Mouse (Mus musculus): ENCODE data around the gene Laptm5.

DNA sequence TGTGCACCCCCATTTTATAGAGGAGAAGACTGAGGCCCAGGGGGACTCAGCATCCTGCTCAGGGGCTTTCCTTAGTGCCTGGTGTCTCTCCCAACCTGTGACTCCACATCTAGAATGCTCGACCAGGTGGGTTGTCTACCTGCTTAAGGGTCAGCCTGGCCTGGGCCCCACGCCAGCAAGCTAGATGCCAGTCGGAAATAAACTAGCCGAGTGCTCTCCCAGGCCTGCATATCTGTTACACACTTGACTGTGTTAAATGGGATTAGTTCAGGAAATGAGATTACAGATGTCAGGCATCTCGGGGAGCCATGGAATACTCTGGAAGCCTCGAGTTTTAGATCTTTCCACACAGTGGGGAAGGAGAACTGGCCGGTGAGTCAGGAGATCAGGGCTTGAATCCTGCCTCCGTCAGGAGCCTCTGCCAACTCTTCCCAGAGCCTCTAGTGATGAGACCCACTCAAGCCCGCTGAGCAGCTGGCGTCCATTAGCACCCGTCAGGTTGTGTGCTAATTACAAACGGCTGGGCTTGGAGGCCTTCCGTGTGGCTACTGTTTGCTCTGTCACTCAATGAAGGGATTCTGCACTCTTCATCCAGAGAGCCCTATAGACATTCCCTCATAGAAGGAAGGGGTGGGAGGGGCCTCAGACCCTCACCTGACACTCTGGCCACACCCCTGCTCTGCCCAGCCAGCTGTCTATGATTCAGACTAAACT lies 28.9 kb upstream of the Laptm5 start:
- TF ChIP-seq POLR2A (IDR thresholded peaks at IDR 0.05; ENCODE audit: low read depth, low read length) (no peak), CTCF (IDR thresholded peaks at IDR 0.05; ENCODE audit: extremely low read depth, insufficient read depth, insufficient read length, insufficient replicate concordance) (no peak)
